Mouse (Mus musculus): ENCODE data around the gene Pygm.
A peak's percentile ranks its signal among the peaks of the same experiment; 100 is the strongest.

Gene Pygm

DNA sequence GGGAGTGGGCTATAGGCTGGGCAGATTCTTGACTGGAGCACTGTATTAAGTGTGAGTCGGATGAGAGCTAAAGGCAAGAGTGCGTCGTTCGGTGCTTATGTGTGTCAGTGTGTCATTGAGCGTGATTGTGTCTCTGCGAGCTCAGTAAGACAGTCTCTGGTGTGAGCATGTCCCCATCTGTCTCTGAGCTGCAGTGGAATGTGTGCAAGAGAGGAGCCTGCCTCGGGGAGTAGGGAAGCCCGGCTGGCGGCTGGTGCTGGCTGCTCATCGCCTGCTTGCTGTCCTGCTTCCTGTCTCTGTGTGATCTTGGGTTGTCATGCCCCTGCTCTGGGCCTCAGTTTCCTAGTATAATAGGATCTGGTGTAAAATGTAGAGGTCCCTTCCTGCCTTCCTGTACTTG is 58.8 kb downstream of the Pygm start:
- ATAC-seq (ENCODE audit: low TSS enrichment): peak; percentile 58; the same call in 1 of the 2 replicates

DNA sequence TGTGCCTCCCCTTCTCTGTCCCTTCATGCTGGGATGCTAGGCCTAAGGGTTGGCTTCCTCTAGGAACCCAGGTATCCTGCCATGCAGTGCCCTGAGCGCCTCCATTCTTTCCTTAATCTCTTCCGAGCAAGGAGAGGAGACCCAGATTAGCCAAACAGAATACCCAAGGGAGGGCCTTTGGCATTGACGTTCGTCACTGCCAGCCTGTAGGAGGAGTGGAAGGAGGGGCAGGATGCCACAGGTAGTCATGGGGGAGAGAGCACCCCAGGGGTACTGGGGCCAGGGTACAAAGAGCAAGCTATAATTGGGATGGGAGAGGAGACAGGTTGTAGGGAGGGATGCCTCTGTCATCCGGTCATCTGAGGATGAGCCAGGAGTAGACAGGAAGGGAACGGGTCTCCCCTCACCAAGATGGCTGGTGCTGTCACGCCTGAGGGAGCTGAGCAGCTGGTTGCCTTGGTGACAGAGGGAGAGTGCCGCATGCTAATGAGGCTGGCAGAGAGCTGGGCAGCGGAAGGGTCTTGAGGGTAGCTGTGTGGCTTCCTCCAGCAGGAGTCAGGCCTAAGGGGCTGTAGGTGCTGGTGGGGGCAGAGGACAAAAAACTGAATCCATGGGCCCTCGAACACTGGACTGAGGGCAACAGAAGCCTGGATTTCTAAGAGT is 61.7 kb downstream of the Pygm start:
- ATAC-seq (ENCODE audit: low TSS enrichment): peak; percentile 51; the same call in 1 of the 2 replicates

DNA sequence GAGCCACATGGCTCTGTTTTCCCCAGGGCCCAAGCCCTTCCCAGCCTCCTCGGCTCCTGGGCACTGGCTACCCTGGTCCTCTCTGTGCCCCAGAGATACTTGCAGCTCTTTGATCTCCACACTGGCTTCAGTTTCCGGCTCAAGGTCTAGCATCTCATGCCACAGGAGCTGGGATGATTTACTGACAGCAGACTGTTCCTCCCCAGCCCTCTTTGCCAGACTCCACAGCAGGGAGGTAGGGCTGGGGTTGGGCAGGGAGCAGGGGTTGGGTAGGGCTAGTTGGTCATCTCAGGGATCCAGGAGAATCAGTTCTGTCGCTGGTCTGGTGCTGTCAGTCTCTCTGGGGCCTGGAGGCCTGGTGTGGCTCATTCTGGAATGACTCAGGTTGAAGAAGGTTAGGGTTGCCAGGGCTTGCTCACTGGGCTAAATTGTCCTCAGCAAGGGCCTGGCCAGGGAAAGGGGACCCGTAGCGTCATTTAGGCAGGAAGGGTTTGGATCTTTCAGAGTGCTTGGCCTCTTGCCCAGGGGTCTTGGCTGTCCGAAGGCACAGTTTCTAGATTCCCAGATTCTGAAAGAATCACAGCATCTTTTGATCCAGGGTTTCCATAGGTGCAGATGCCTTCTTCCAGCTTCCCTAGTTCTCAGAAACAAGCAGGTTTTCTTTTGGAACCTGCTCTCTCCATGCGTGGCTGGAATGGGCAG is 62.7 kb downstream of the Pygm start:
- no peak for ATAC-seq (ENCODE audit: low TSS enrichment)
